Mouse (Mus musculus) forebrain, embryonic 14.5 days (tissue): Measurements from ENCODE around the gene Cldn34b2. TPM values are rescaled to one million over a fixed set of nuclear protein-coding genes. Genes with fewer than 3 reads are reported as not detected.
"Not testable (repeated sequence)": the region's sequence is repeated elsewhere in the genome, so short reads cannot be mapped to it uniquely, and the experiment has no call there.

Experiments used
- ATAC-seq: fragments of 200-750 bp; cut with Nextera tagmentation; 2 replicates; pipeline ENCODE4 v1.8.0; 2017; ENCODE audit warnings: mild to moderate bottlenecking, moderate library complexity
- DNase-seq: peaks from one replicate; pipeline ENCODE4 v3.0.0-alpha.2; 2015; ENCODE audit warnings: low spot score
- H3K27ac ChIP-seq: fragments of 300-500 bp; sonication (generic); 2 replicates; pipeline ENCODE4 v1.5.1; 2014; ENCODE audit warnings: low read depth, mild to moderate bottlenecking, control low read depth, low read length, moderate library complexity
- H3K27me3 ChIP-seq: fragments of 300-500 bp; sonication (generic); replicated peaks from 2 replicates; pipeline ENCODE4 v1.6.1; 2014; ENCODE audit warnings: low read length, control low read depth, mixed read lengths; ENCODE audit not compliant: control insufficient read depth, insufficient read depth
- H3K36me3 ChIP-seq: fragments of 300-500 bp; sonication (generic); 2 replicates; pipeline ENCODE4 v1.6.1; 2014; ENCODE audit warnings: low read length, control low read depth; ENCODE audit not compliant: control insufficient read depth, insufficient read depth
- H3K4me1 ChIP-seq: fragments of 300-500 bp; sonication (generic); 2 replicates; pipeline ENCODE4 v1.6.1; 2014; ENCODE audit warnings: antibody characterized with exemption, low read length, control low read depth; ENCODE audit not compliant: control insufficient read depth, insufficient read depth
- H3K4me2 ChIP-seq: fragments of 300-500 bp; sonication (generic); 2 replicates; pipeline ENCODE4 v1.6.1; 2014; ENCODE audit warnings: mild to moderate bottlenecking, control low read depth, low read length
- H3K4me3 ChIP-seq: fragments of 300-500 bp; sonication (generic); 2 replicates; pipeline ENCODE4 v1.5.1; 2014; ENCODE audit warnings: low read depth, low read length, control low read depth
- H3K9ac ChIP-seq: fragments of 300-500 bp; sonication (generic); 2 replicates; pipeline ENCODE4 v1.6.1; 2014; ENCODE audit warnings: mild to moderate bottlenecking, low read length, control low read depth, moderate library complexity
- H3K9me3 ChIP-seq: fragments of 300-500 bp; sonication (generic); replicated peaks from 2 replicates; pipeline ENCODE4 v1.6.1; 2016; ENCODE audit warnings: low read length, control low read depth, mixed read lengths; ENCODE audit not compliant: control insufficient read depth
- WGBS: fragments of 180-500 bp; shearing (Covaris S2); extraction: QIAGEN DNeasy Blood & Tissue Kit; methylation state at CpG from one replicate; pipeline ENCODE4 v1.1.7; 2014; 5-methylcytosine and 5-hydroxymethylcytosine counted together
- polyA plus RNA-seq: library from polyadenylated mRNA; unstranded; fragments of >200 nt; fragmentation: Nextera tagmentation; extraction: Ambion mirVana; gene quantifications from 2 replicates; pipeline ENCODE4 v1.2.1, GENCODE M21; 2014

The Cldn34b2 gene
- polyA plus RNA-seq, 1 experiment from 2014 or later = not detected

DNA sequence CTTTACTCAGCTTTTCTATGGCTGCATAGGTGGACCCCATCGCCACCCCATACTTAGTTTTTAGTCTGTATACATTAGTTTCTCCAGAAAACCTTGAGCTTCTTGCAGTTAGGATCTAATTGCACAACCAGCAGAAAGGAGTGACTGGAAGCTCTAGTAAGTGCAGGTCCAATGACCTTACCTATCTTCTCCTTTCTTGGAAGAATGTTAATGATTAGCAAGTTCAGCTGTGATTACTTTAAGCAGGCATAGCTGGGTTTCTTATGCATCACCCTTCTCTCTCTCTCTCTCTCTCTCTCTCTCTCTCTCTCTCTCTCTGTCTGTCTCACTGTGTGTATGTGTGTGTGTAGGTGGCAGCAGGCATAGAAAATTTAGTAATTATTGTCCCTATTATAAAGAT lies 23.7 kb upstream of the Cldn34b2 start:
- no peaks in the 10 kb centered on the region for H3K4me1 ChIP-seq
- no peak overlapping the region for H3K4me3 ChIP-seq
- ATAC-seq = no peak
- no peak overlapping the region for H3K4me2 ChIP-seq
- WGBS = 83% methylated on average over 1 of the region's 1 CpGs
- H3K9me3 ChIP-seq = no peaks in the 10 kb centered on the region
- H3K27me3 ChIP-seq = no peaks in the 10 kb centered on the region
- DNase-seq = no peak
- no peak overlapping the region for H3K27ac ChIP-seq
- no peaks in the 10 kb centered on the region for H3K36me3 ChIP-seq
- no peak overlapping the region for H3K9ac ChIP-seq

DNA sequence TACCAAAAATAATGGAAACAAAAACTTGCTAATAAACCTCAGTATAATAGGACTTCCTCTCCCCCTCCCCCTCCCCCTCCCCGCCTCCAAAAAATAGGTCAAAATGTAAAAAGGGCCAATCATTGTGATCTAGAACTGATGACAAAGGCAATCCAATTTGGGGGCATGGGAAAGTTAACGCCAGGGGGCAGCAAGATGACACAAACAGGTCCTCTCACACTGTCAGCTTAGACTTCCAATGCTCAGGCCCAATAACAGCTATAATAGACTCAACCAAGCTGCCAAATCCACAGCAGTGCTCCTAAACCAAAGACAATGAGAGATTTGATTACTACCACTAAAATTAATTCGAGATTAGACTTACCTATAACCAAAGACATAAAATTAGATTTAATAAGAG lies 16.5 kb upstream of the Cldn34b2 start:
- Histone ChIP-seq H3K4me3 (no peak overlapping the region), H3K4me2 (no peak overlapping the region), H3K27ac (no peak overlapping the region), H3K9ac (no peak overlapping the region), H3K36me3 (no peaks in the 10 kb centered on the region), H3K27me3 (no peaks in the 10 kb centered on the region), H3K4me1 (no peaks in the 10 kb centered on the region), H3K9me3 (no peaks in the 10 kb centered on the region)
- peak; percentile 6 for DNase-seq
- no peak for ATAC-seq
- 20% methylated on average over 3 of the region's 3 CpGs for WGBS

- Histone ChIP-seq H3K4me3 (no peak overlapping the region), H3K9ac (no peak overlapping the region), H3K4me2 (no peak overlapping the region), H3K4me1 (no peaks in the 10 kb centered on the region), H3K27me3 (no peaks in the 10 kb centered on the region), H3K9me3 (no peaks in the 10 kb centered on the region), H3K36me3 (no peaks in the 10 kb centered on the region), H3K27ac (no peak overlapping the region)
- ATAC-seq = no peak
- DNase-seq = peak; percentile 5
Observed at GRCm38 (mm10) chrX:155098024-155098423, 30.2 kb downstream of the Cldn34b2 start.

DNA sequence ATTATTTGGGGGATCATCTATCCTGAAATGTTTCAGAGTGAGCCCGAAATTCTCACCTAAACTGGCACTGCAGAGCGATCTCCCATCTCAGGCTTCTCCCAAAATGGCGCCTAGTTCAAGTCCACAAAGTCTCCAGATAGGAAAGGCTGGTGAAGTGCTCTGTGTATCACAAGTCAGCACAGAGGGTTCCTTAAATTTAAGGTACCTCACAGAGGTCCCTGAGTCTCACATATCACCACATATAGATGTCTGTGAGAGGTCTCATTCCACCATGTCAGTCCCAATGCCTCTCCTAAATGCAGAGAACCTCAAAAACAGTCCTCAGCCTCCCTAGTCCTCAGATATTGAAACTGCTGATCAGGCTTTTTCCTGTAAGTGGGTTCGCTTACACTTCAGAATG lies 34.6 kb downstream of the Cldn34b2 start, which contains the start of gene Magea2:
Gene Magea2, minus strand, starts transcription at position 101 of the 400 bp plus-strand sequence.
- H3K9ac ChIP-seq, H3K36me3 ChIP-seq, H3K4me1 ChIP-seq, H3K4me3 ChIP-seq, H3K27me3 ChIP-seq, H3K9me3 ChIP-seq, ATAC-seq, H3K27ac ChIP-seq, H3K4me2 ChIP-seq, DNase-seq: not testable (repeated sequence)
- 77% methylated on average over 3 of the region's 4 CpGs for WGBS

- H3K4me1 ChIP-seq, ATAC-seq, DNase-seq, H3K36me3 ChIP-seq, H3K4me3 ChIP-seq, H3K9me3 ChIP-seq, H3K9ac ChIP-seq, H3K27ac ChIP-seq, H3K27me3 ChIP-seq, H3K4me2 ChIP-seq: not testable (repeated sequence)
- 92% methylated on average over 1 of the region's 2 CpGs for WGBS
Observed at GRCm38 (mm10) chrX:155089693-155090092, 38.5 kb downstream of the Cldn34b2 start, which contains the start of gene Magea1. TSS of gene Magea1 (minus strand) at chrX:155089793.

Other genes with a start within 250 kb of the Cldn34b2 start
- gene Cldn34b1, start 238.1 kb downstream of the Cldn34b2 start, polyA plus RNA-seq = not detected in 2 replicates
- not detected in 2 replicates for gene Magea6, start 192.4 kb downstream of the Cldn34b2 start, polyA plus RNA-seq
- gene Magea3, start 178.9 kb downstream of the Cldn34b2 start, polyA plus RNA-seq = not detected in 2 replicates
- not detected in 2 replicates for gene Magea8, start 132.6 kb downstream of the Cldn34b2 start, polyA plus RNA-seq
- gene Magea5, start 65.3 kb downstream of the Cldn34b2 start, polyA plus RNA-seq = not detected in 2 replicates
- gene Magea1, start 38.6 kb downstream of the Cldn34b2 start, polyA plus RNA-seq = not detected in 2 replicates
- not detected in 2 replicates for gene Magea2, start 34.7 kb downstream of the Cldn34b2 start, polyA plus RNA-seq
- gene Sat1, start 88.0 kb upstream of the Cldn34b2 start, polyA plus RNA-seq = 72.9 and 74.3 TPM in 2 replicates
- 36.4 and 42.7 TPM in 2 replicates for gene Acot9, start 134.0 kb upstream of the Cldn34b2 start, polyA plus RNA-seq
- 124 and 148 TPM in 2 replicates for gene Prdx4, start 212.3 kb upstream of the Cldn34b2 start, polyA plus RNA-seq